Mouse (Mus musculus): ENCODE results near the gene Gnas.

Gnas gene

GRCm38 (mm10) chr2:174284011-174284410, at the start of gene Gnas:
TSS of gene Gnas (plus strand) at chr2:174284320.
- DNase-seq: peak; percentile 32

- no peak for DNase-seq
Observed at GRCm38 (mm10) chr2:174242431-174242830, 41.7 kb upstream of the Gnas start.

- DNase-seq: no peak
Observed at GRCm38 (mm10) chr2:174251963-174252362, 32.2 kb upstream of the Gnas start.

- DNase-seq: no peak
Observed at GRCm38 (mm10) chr2:174257312-174257711, 26.8 kb upstream of the Gnas start.

GRCm38 (mm10) chr2:174260004-174260403, 24.1 kb upstream of the Gnas start:
- no peak for DNase-seq

- DNase-seq: no peak
Observed at GRCm38 (mm10) chr2:174260908-174261800, 23.0 kb upstream of the Gnas start.

GRCm38 (mm10) chr2:174261801-174262200, 22.3 kb upstream of the Gnas start:
- no peak for DNase-seq

- no peak for DNase-seq
Observed at GRCm38 (mm10) chr2:174263110-174263815, 20.9 kb upstream of the Gnas start.

- no peak for DNase-seq
Observed at GRCm38 (mm10) chr2:174264248-174264647, 19.9 kb upstream of the Gnas start.

- DNase-seq: no peak
Observed at GRCm38 (mm10) chr2:174270416-174270815, 13.7 kb upstream of the Gnas start.

GRCm38 (mm10) chr2:174271459-174271858, 12.7 kb upstream of the Gnas start:
- no peak for DNase-seq

GRCm38 (mm10) chr2:174273131-174273530, 11.0 kb upstream of the Gnas start:
- DNase-seq: no peak

- DNase-seq: no peak
Observed at GRCm38 (mm10) chr2:174273961-174274360, 10.2 kb upstream of the Gnas start.

GRCm38 (mm10) chr2:174279771-174280170, 4.3 kb upstream of the Gnas start:
- DNase-seq: no peak

GRCm38 (mm10) chr2:174283341-174283740, 779 bp upstream of the Gnas start:
- no peak for DNase-seq

- no peak for DNase-seq
Observed at GRCm38 (mm10) chr2:174284807-174285457, 812 bp downstream of the Gnas start.

- DNase-seq: no peak
Observed at GRCm38 (mm10) chr2:174285921-174286470, 1.9 kb downstream of the Gnas start.

- no peak for DNase-seq
Observed at GRCm38 (mm10) chr2:174287921-174288320, 3.8 kb downstream of the Gnas start.

- no peak for DNase-seq
Observed at GRCm38 (mm10) chr2:174288673-174289430, 4.7 kb downstream of the Gnas start.

- DNase-seq: no peak
Observed at GRCm38 (mm10) chr2:174291029-174291661, 7.0 kb downstream of the Gnas start.

GRCm38 (mm10) chr2:174291662-174292030, 7.5 kb downstream of the Gnas start:
- DNase-seq: no peak

- DNase-seq: no peak
Observed at GRCm38 (mm10) chr2:174294457-174294856, 10.3 kb downstream of the Gnas start.

Measured in thymus, postnatal 25 days (tissue).